Comparison of ENCODE assay signal across 9 mouse cellular contexts in the genomic region with DNA sequence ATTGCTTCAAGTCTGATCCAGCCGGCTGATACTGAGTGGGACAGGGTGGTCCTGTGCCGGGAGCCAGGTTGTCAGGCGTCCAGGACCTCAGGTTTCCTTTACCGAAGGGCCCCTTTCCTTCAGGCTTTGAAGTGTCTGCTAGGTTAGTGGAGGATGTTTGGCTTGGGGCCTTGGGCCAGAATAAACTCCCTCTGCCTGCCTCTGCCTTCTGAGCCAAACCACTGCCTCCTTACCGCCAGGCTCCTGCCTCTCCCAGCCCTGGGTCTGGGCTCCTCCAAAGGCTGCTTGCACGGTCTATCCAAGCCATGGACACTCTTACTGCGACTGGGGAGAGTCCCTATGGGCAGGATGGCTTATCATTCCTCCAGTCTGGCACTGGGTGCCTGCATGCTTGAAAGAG.
DNase-seq lines count a peak whose midpoint lies in the region; ATAC-seq lines count a peak whose summit lies in the region.
"Had no signal": no experiment of that assay in that cellular context is flagged by ENCODE, and none has a peak within 500 bp of the region (broad histone marks: within the 10 kb centered on the region; RNA-seq: fewer than 3 reads in every experiment).

No protein-coding gene starts in this region.

- ATAC-seq in forebrain, embryonic 15.5 days (replicated peaks), result no peak
- no peak for ATAC-seq in forebrain, embryonic 14.5 days
- peak; percentile 45 for ATAC-seq in embryonic facial prominence, embryonic 14.5 days (ENCODE audit: low read depth)
- ATAC-seq: CD4-positive, CD25-positive, alpha-beta regulatory T cell, adult 4 months had no signal

- H3K4me3 ChIP-seq in forebrain, embryonic 15.5 days, result no peak overlapping the region
- no peak overlapping the region for H3K4me3 ChIP-seq in forebrain, embryonic 14.5 days (ENCODE audit: low read depth, low read length)
- H3K4me3 ChIP-seq in embryonic facial prominence, embryonic 14.5 days (ENCODE audit: low read depth, low read length), result peak overlapping the region; percentile 27

- WGBS in forebrain, embryonic 15.5 days, result 9% methylated on average over 7 of the region's 7 CpGs
- 11% methylated on average over 7 of the region's 7 CpGs for WGBS in forebrain, embryonic 14.5 days
- 10% methylated on average over 7 of the region's 7 CpGs for WGBS in embryonic facial prominence, embryonic 14.5 days

- H3K36me3 ChIP-seq in forebrain, embryonic 15.5 days, result no peaks in the 10 kb centered on the region
- H3K36me3 ChIP-seq in forebrain, embryonic 14.5 days (ENCODE audit: control insufficient read depth, insufficient read depth, low read length), result no peaks in the 10 kb centered on the region
- H3K36me3 ChIP-seq in embryonic facial prominence, embryonic 14.5 days (ENCODE audit: control insufficient read depth, insufficient read depth, low read length), result no peaks in the 10 kb centered on the region

- H3K9me3 ChIP-seq in forebrain, embryonic 15.5 days, result no peaks in the 10 kb centered on the region
- no peaks in the 10 kb centered on the region for H3K9me3 ChIP-seq in forebrain, embryonic 14.5 days (replicated peaks; ENCODE audit: control insufficient read depth, low read length)
- no peaks in the 10 kb centered on the region for H3K9me3 ChIP-seq in embryonic facial prominence, embryonic 14.5 days (ENCODE audit: control insufficient read depth, low read length)

- peak overlapping the region; percentile 62 for H3K4me2 ChIP-seq in forebrain, embryonic 15.5 days (replicated peaks)
- H3K4me2 ChIP-seq in forebrain, embryonic 14.5 days (ENCODE audit: low read length), result no peak overlapping the region; the same call in 1 of the 2 replicates
- H3K4me2 ChIP-seq in embryonic facial prominence, embryonic 14.5 days (ENCODE audit: low read depth, low read length), result peak overlapping the region; percentile 55

- H3K4me1 ChIP-seq in forebrain, embryonic 15.5 days, result peaks cover 5% of the 10 kb centered on the region
- peaks cover 6% of the 10 kb centered on the region; the same call in 1 of the 2 replicates for H3K4me1 ChIP-seq in forebrain, embryonic 14.5 days (ENCODE audit: control insufficient read depth, insufficient read depth, low read length)
- H3K4me1 ChIP-seq in embryonic facial prominence, embryonic 14.5 days (ENCODE audit: control insufficient read depth, insufficient read depth, low read length), result peaks cover 47% of the 10 kb centered on the region

- H3K9ac ChIP-seq in forebrain, embryonic 15.5 days (replicated peaks), result no peak overlapping the region
- H3K9ac ChIP-seq in forebrain, embryonic 14.5 days (ENCODE audit: low read length), result no peak overlapping the region
- H3K9ac ChIP-seq in embryonic facial prominence, embryonic 14.5 days (ENCODE audit: low read depth, low read length), result peak overlapping the region; percentile 27

- H3K27me3 ChIP-seq in forebrain, embryonic 15.5 days, result no peaks in the 10 kb centered on the region
- H3K27me3 ChIP-seq in forebrain, embryonic 14.5 days (replicated peaks; ENCODE audit: control insufficient read depth, insufficient read depth, low read length), result peaks cover 13% of the 10 kb centered on the region; the same call in 1 of the 2 replicates
- no peaks in the 10 kb centered on the region for H3K27me3 ChIP-seq in embryonic facial prominence, embryonic 14.5 days (replicated peaks; ENCODE audit: control insufficient read depth, insufficient read depth, low read length)

- H3K27ac ChIP-seq in forebrain, embryonic 15.5 days (replicated peaks), result no peak overlapping the region
- H3K27ac ChIP-seq in forebrain, embryonic 14.5 days (ENCODE audit: low read depth, low read length), result no peak overlapping the region
- peak overlapping the region; percentile 93 for H3K27ac ChIP-seq in embryonic facial prominence, embryonic 14.5 days (replicated peaks; ENCODE audit: low read depth, low read length)

- DNase-seq in forebrain, embryonic 14.5 days (ENCODE audit: low spot score), result no peak
- peak; percentile 79 for DNase-seq in embryonic facial prominence, embryonic 14.5 days (ENCODE audit: low spot score)
- peak; percentile 35 for DNase-seq in heart, postnatal 4 days
- DNase-seq in lung, postnatal 10 days, result peak; percentile 48
- DNase-seq in thymus, postnatal 25 days, result no peak
- no peak for DNase-seq in frontal cortex, postnatal 10 days (ENCODE audit: low spot score in 2 of 2)
- DNase-seq in left cerebral cortex, adult 11 months (ENCODE audit: low spot score), result no peak

Comparison
In these comparisons a context has a peak if more than half of its experiments do, and no peak if none do; other contexts are left out.
1. DNase-seq: peak in embryonic facial prominence, embryonic 14.5 days (single experiment), heart, postnatal 4 days (single experiment) and lung, postnatal 10 days (single experiment); none in forebrain, embryonic 14.5 days (single experiment), thymus, postnatal 25 days (single experiment), frontal cortex, postnatal 10 days (0 of 2) and left cerebral cortex, adult 11 months (single experiment).